ENCODE assay signal across 21 mouse cellular contexts in genomic region chr4:103197401-103197800, GRCm38 (mm10).
"Had no signal": no experiment of that assay in that cellular context is flagged by ENCODE, and none has a peak within 500 bp of the region (broad histone marks: within the 10 kb centered on the region; RNA-seq: fewer than 3 reads in every experiment).

No protein-coding gene starts in this region.

- DNase-seq: kidney, adult 2 months; kidney, postnatal 25 days; layer of hippocampus, adult 9-11 months; liver; retina, postnatal 1 day; right cerebral cortex, postnatal 25 days; thymus, adult 18-20 months; thymus, postnatal 36 days had no signal

- H3K4me3 ChIP-seq: layer of hippocampus, adult 2 months; limb, embryonic 10.5 days; limb, embryonic 13.5 days; liver, embryonic 12.5 days; liver, embryonic 15.5 days; megakaryocyte, embryonic 14.5 days; midbrain, embryonic 10.5 days; midbrain, embryonic 13.5 days; myocyte; neural tube, embryonic 13.5 days had no signal

- H3K27me3 ChIP-seq: limb, embryonic 13.5 days; liver, embryonic 12.5 days; liver, embryonic 15.5 days; megakaryocyte, embryonic 14.5 days; midbrain, embryonic 13.5 days; neural tube, embryonic 13.5 days had no signal

- ATAC-seq: liver, embryonic 12.5 days; midbrain, embryonic 13.5 days; midbrain, embryonic 16.5 days had no signal

- H3K4me1 ChIP-seq: limb, embryonic 10.5 days; limb, embryonic 13.5 days; midbrain, embryonic 10.5 days; midbrain, embryonic 13.5 days; neural tube, embryonic 13.5 days had no signal

- H3K9me3 ChIP-seq: limb, embryonic 10.5 days; limb, embryonic 13.5 days; liver, embryonic 15.5 days; megakaryocyte, embryonic 14.5 days; midbrain, embryonic 13.5 days; neural tube, embryonic 13.5 days had no signal

- H3K9ac ChIP-seq: limb, embryonic 13.5 days; liver, embryonic 12.5 days; liver, embryonic 15.5 days; midbrain, embryonic 13.5 days; neural tube, embryonic 13.5 days had no signal

- H3K4me2 ChIP-seq: limb, embryonic 13.5 days; liver, embryonic 12.5 days; liver, embryonic 15.5 days; midbrain, embryonic 13.5 days; neural tube, embryonic 13.5 days had no signal

- H3K27ac ChIP-seq: kidney, postnatal 0 days; layer of hippocampus, adult 2 months; limb, embryonic 10.5 days; limb, embryonic 13.5 days; liver, embryonic 12.5 days; liver, embryonic 15.5 days; macrophage; midbrain, embryonic 10.5 days; midbrain, embryonic 13.5 days; neural tube, embryonic 13.5 days had no signal
